Comparison of ENCODE assay signal across 22 mouse cellular contexts in the genomic region with DNA sequence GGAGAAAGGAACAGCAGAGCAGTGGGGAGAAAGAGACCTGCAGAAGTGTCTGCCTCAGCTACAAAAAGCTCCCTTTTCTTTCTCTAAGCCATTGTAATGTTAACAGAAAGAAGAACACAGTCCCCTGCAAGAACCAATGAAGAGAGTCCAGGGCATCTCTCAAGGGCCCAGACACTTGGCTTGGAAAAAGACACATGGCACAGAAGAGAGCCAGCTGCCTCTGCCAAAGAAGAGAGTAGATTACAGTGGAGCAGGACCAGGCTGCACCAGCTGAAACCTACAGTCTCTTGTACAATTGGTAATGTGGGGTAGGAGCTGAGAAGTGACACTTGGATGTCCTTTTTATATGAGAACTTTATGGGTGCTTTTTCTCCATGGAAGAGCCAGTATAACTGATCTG.
DNase-seq lines count a peak whose midpoint lies in the region; TF ChIP-seq lines count a peak whose summit lies in the region.
"Had no signal": no experiment of that assay in that cellular context is flagged by ENCODE, and none has a peak within 500 bp of the region (broad histone marks: within the 10 kb centered on the region; RNA-seq: fewer than 3 reads in every experiment).

No protein-coding gene starts in this region.

- intact Hi-C loops in gastrocnemius, adult 2 months (cut with DNase I): no loop called here
- intact Hi-C loops in left cerebral cortex, postnatal 4 days (cut with DNase I): no loop called here
- intact Hi-C loops in left cerebral cortex, postnatal 36 days (cut with DNase I): no loop called here

- TF ChIP-seq CTCF in gastrocnemius, adult 2 months (IDR thresholded peaks at IDR 0.05): no peak

- DNase-seq in gastrocnemius, adult 2 months: peak; percentile 27
- no peak for DNase-seq in gastrocnemius, postnatal 4 days (ENCODE audit: low spot score in 2 of 2)
- DNase-seq in left cerebral cortex, postnatal 4 days: peak; percentile 14
- DNase-seq in left cerebral cortex, postnatal 36 days (ENCODE audit: low spot score in 2 of 2): no peak
- DNase-seq in adipocyte (ENCODE audit: low spot score): peak; percentile 87
- peak; percentile 37 for DNase-seq in gastrocnemius, postnatal 25 days
- DNase-seq: adrenal gland, adult 2 months; B cell, adult 2 months; cerebellum, adult 9-10 months; heart, postnatal 4 days; kidney, adult 11 months; kidney, postnatal 14 days; layer of hippocampus, adult 9-11 months; midbrain, embryonic 14.5 days; retina, postnatal 1 day; right cerebral cortex, postnatal 14 days had no signal

- no peak overlapping the region for H3K27ac ChIP-seq in gastrocnemius, adult 2 months
- H3K27ac ChIP-seq: heart, embryonic 15.5 days; hindbrain, embryonic 13.5 days; limb, embryonic 12.5 days; macrophage; stomach, embryonic 15.5 days had no signal

- no peak overlapping the region for H3K4me3 ChIP-seq in gastrocnemius, adult 2 months
- H3K4me3 ChIP-seq: erythroblast, embryonic 14.5 days; heart, embryonic 15.5 days; hindbrain, embryonic 13.5 days; limb, embryonic 12.5 days; stomach, embryonic 15.5 days had no signal

Comparison
In these comparisons a context has a peak if more than half of its experiments do, and no peak if none do; other contexts are left out.
1. DNase-seq: peak in gastrocnemius, adult 2 months (single experiment), left cerebral cortex, postnatal 4 days (single experiment), adipocyte (single experiment) and gastrocnemius, postnatal 25 days (single experiment); none in gastrocnemius, postnatal 4 days (0 of 2) and left cerebral cortex, postnatal 36 days (0 of 2).